Mouse (Mus musculus) retina, postnatal 7 days (tissue): Measurements from ENCODE around the gene Sgcd.
"Not testable (repeated sequence)": the region's sequence is repeated elsewhere in the genome, so short reads cannot be mapped to it uniquely, and the experiment has no call there.

Experiments used
- DNase-seq: peaks from one replicate; pipeline ENCODE4 v3.0.0-alpha.2; 2012; ENCODE audit warnings: low read depth, low spot score

Gene Sgcd

GRCm38 (mm10) chr11:47460149-47460548 is 528.6 kb downstream of the Sgcd start:
- DNase-seq = no peak

DNA sequence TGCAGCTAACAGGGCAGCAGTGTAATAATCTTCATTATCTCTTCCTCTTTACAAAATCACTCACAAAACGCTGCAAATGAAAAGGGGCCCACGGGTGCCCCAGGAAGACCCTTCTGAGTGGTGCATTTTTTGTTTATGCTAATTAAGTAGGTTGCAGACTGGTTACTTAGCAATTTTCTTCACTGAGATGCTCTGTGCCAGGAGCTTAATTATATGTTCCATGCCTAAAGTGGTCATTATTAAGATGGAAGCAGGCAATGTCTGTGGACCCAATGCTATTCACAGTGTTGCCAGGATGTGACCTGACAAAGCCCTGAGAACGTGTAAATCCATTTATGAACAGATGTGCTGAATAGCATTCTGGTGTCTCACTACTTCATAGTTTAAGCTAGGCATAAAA is 529.6 kb downstream of the Sgcd start:
- DNase-seq = no peak

- DNase-seq = no peak
Measured at GRCm38 (mm10) chr11:47447790-47448189, 541.0 kb downstream of the Sgcd start.

DNA sequence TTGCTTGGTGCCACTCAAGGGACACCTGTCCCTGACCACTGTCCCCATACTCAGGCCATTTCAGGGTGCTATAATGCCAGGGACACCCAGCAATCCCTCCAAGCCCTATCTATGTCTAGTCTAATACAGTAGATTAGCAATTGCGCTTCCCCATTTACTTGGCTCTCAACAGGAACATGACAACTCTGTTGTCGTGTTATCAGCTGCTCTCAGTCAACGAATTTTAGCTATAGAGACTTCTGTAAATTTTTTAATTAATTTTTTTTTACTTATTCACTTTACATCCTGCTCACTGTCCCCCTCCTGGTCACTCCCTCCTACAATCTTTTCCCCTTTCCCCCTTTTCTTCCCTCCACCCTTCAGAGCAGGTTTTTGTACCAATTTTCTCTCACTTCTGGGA is 542.4 kb downstream of the Sgcd start:
- no peak for DNase-seq

GRCm38 (mm10) chr11:47445683-47446082 is 543.1 kb downstream of the Sgcd start:
- no peak for DNase-seq

- no peak for DNase-seq
Measured at GRCm38 (mm10) chr11:47442266-47442665, 546.5 kb downstream of the Sgcd start.

- DNase-seq = no peak
Measured at GRCm38 (mm10) chr11:47399607-47400006, 589.2 kb downstream of the Sgcd start.

DNA sequence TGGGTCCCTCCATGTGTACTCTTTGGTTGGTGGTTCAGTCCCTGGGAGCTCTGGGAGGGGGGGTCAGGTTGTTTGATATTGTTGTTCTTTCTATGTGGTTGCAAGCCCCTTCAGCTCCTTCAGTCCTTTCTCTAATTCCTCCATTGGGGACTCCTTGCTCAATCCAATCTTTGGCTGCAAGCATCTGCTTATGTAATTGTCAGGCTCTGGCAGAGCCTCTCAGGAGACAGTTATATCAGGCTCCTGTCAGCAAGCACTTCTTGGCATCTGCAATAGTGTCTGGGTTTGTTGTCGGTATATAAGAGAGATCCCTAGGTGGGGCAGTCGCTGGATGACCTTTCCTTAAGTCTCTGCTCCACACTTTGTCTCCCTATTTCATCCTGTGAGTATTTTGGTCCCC is 598.0 kb downstream of the Sgcd start:
- not testable (repeated sequence) for DNase-seq

DNA sequence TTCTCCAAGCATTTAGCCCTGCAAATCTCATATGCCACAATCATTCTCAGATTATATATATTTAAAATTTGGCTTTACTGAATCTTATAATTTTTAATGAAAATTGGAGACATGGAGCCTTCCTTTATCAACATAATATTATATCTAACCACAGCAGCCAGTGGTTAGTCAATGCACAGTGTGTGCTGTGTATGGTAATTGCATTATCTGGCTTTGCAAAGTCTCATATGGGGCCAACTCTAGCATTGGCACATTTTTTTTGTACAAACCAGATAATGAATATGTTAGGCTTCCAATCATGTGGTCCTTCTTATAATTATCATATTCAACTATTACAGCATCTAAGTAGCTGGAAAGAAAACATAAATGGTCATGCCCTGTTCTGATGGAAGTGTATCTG is 599.4 kb downstream of the Sgcd start:
- no peak for DNase-seq

- no peak for DNase-seq
Measured at GRCm38 (mm10) chr11:47387726-47388125, 601.0 kb downstream of the Sgcd start.

DNA sequence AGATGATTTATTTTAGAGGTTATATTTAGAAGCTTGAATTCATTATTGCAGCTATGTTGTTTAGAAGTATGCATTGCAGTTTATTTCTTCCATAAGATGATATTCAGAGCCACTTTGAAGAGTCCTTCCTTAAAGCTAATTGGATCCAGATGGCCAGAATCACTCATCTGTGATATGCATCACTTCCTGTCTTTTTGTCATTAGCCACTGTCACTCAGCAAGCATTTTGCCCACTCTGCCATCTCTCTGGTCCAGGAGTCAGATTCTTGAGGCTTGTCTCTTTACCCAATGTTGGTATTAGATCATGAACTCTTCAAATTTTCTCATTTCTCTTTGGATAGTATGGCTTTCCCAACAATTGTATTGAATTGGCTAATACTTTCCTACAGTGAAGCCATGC is 602.6 kb downstream of the Sgcd start:
- DNase-seq = no peak

DNA sequence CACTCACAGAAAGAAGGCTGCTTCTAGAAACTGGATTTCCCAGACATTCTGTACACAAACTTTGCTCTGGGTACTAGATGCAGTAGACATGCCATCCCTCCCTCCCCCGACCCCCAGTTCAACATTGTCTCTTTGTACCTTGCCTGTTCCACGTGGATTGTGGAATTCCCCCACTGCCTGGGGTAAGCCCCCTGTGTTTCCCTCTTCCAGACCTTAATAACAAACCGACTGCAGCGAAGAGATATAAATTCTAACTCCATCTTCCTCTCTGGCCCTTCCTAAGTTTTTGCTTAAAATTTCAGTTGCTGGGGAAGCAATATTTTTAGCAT is 609.2 kb downstream of the Sgcd start:
- DNase-seq = no peak

GRCm38 (mm10) chr11:47378843-47379629 is 609.7 kb downstream of the Sgcd start:
- no peak for DNase-seq

DNA sequence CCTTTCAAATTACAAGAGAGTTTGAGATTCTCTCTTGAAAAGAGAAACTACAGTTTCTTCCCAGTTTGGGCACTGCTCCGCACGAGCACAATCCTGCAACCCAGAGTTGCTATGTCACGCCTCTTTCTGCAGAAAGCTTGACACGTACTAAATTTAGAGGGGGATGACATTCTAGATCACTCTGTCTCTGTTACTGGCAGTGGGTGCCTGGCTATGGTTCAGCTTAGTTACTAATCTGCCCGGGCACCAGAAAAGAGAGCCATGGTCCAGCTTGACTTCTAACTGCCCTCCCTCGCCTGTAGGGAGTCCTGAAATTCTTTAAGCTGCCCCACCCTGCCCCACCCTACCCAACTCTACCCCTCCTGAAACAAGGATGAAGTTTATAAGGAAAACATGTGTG is 611.3 kb downstream of the Sgcd start:
- no peak for DNase-seq

- DNase-seq = no peak
Measured at GRCm38 (mm10) chr11:47376915-47377314, 611.9 kb downstream of the Sgcd start.

DNA sequence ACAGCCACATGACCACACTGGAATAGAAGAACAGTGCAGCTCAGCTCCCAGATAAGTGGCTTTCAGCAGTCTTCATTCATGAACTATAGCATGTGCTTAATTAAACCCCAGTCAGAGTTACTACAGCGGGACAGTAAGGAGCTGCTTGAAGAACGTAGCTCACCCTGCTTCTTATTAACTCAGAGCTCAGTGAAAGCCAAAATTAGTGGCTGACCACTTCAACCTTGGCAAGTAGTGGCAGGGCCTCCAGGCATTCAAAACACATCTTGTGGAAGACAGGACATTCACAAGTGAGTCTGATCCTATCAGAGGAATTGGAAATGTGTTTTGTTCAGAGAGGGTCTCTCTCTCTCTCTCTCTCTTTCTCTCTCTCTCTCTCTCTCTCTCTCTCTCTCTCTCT is 617.2 kb downstream of the Sgcd start:
- no peak for DNase-seq

DNA sequence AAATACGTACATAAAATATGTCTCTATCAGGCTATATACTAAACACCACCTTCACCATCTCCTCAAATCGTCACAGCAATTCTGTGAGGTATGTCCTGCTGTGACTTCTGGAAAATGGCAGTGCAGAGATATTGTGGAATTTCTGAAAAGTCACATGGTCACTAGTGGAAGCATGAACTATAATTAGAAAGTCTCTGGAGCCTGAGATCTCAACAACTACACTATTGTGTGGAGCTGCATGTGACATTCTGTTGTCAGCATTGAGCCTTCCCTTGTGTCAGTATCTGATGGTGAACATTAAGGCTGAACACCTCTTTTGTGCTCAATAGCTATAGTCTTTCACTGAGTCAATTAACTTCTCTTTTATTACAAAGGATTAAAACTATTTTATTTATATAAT is 637.2 kb downstream of the Sgcd start:
- no peak for DNase-seq

GRCm38 (mm10) chr11:47343486-47343885 is 645.3 kb downstream of the Sgcd start:
- DNase-seq = no peak

DNA sequence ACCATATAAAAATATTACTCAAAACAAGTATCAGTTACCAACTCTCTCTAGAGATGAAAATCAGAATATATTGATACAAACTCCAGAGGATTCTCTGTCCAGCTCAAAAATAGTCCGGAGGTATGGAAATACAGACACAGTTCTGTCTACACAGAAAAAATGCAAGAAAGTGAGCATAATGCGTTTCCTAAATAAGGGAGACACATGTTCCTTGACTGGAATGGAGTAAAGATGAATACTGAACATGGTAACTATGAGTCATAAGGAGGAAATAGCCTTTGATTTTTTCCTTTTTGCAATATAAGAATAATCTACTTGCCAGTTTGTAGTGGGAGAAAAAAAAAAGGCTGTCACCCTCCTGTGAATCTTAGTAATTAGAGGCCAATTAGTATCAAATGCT is 655.1 kb downstream of the Sgcd start:
- DNase-seq = no peak

- no peak for DNase-seq
Measured at GRCm38 (mm10) chr11:47305579-47305978, 683.2 kb downstream of the Sgcd start.

DNA sequence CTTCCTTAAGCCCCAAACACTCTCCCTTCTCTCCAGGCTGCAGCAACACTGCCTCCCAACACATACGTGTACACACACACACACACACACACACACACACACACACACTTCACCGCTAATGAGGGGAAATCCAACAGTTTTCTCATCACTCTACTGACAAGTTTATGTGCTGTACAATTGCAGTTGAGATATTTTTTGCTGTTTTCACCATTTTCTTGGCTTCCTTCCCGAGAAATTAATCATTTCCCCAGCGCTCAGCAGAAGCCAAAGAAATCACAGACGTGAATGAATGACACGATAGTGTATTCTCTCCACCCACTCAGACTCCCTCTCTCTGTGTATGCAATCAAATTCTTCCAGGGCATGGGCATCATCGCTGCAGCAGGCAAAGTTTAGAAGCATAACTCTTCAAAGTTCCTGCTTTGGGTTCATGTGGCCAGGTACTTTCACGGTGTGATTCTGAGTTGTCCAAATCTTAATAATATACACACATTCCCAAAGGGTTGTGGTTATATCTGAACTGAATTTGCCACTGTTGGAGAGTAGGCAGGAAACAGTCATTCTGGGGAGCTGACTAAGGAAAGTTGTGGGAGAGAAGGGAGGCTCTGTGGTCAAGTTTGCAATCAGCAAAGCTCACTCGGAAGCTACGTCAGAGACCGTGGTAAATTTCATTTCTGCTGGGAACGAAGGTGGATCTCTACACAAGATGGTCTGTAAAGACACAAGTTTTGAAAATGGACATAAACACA is 683.9 kb downstream of the Sgcd start:
- DNase-seq = no peak

DNA sequence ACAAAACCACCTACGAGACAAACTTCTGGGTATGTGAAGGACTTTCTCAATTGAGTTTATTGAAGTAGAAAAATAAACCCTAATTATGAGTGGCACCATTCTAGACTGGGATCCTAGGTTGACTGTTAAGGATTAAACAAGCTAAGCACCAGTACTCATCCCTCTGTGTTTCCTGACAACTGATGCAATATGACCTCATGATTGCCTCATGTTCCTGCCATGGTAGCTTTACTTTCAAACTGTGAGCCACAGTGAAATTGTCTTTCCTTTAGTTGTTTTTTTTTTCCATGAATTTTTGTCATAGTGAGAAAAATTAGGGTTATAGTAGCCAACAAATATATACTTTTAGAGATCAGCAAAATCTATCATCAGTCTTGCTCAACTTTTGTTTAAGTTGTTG is 689.0 kb downstream of the Sgcd start:
- DNase-seq = no peak

GRCm38 (mm10) chr11:47297805-47298340 is 690.9 kb downstream of the Sgcd start:
- DNase-seq = no peak
